Mouse (Mus musculus): Measurements from ENCODE around the gene Cacng2.
"Not testable (repeated sequence)": the region's sequence is repeated elsewhere in the genome, so short reads cannot be mapped to it uniquely, and the experiment has no call there.

Cacng2 gene

DNA sequence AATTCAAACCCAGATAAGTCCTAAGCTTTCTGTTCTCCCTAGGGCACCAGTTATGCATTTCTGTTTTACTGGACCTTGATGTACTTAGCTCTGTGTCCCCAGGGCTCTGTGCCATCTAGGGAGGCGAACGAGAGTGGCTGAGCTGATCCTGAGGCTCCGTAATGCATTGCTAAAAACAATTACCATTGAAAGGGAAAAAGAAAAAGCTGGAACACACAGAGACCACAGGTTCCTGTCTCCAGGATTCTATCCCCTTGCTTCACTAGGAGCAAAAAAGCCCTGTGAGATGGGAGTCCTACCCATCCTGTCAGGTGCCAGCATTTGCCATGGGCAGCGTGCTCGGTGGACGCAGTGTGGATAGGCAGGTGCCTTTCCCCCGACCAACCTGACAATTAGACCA, 38.4 kb downstream of the Cacng2 start:
- no peak for DNase-seq

- no peak for DNase-seq
These were observed 39.5 kb downstream of the Cacng2 start for GRCm38 (mm10) chr15:78080326-78080725.

GRCm38 (mm10) chr15:78078776-78079628, 40.8 kb downstream of the Cacng2 start:
- DNase-seq, result no peak

GRCm38 (mm10) chr15:78078206-78078605, 41.6 kb downstream of the Cacng2 start:
- DNase-seq, result no peak

DNA sequence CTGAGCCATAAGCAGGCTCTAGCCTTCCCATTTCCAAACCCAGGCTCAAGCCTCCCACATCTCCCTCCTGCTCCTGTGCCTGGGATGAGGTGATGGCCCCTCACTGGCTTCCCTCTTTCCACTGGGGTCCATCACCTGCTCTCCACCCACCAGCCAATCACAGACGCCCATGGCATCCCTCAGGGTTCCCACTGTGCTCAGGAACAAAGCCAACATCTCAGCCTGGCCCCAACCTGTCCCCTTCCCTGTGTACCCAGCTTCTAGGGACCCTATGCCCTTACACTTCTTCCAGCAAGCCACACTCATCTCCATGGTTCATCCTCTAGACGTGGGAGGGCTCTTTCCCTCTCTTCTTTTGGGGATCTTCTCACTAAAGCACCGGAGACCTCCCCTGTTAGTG, 43.9 kb downstream of the Cacng2 start:
- no peak for DNase-seq

DNA sequence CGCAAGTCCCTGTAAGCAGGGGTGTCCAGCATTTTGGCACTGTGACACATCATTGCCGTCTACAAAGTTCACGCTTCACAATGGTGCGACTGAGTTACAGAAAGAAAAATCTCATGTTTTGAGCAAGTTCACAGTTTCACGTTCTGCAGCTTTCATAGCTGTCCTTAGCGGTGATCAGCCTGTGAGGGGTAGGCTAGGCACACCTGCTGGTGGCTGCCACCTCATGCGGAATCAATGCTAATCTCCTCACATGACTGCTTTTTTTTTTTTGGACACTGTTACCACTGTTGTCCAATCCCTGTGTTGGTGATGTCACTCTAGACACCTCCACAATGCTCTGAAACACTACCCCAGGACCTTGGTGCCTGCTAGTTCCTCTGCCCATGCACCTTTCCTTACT, 46.7 kb downstream of the Cacng2 start:
- DNase-seq, result no peak

DNA sequence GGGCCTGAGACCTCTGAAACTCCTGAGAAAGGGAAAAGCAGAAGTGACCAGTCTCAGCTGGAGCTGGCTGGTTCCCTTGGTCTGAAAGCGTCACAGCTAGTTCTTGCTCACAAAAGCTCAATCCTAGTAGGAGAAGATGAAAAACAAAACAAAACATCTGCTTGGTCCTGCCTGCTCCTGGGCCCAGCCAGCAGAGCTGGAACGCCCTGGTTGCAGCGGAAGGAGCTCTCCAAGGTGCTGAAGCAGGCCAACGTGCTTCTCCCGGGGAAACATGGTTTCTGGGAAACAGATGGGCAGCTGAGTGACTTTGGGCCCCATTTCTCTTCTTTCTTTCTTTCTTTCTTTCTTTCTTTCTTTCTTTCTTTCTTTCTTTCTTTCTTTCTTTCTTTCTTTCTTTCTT, 53.4 kb downstream of the Cacng2 start:
- peak; percentile 53 for DNase-seq

GRCm38 (mm10) chr15:78065541-78065940, 54.3 kb downstream of the Cacng2 start:
- no peak for DNase-seq

DNA sequence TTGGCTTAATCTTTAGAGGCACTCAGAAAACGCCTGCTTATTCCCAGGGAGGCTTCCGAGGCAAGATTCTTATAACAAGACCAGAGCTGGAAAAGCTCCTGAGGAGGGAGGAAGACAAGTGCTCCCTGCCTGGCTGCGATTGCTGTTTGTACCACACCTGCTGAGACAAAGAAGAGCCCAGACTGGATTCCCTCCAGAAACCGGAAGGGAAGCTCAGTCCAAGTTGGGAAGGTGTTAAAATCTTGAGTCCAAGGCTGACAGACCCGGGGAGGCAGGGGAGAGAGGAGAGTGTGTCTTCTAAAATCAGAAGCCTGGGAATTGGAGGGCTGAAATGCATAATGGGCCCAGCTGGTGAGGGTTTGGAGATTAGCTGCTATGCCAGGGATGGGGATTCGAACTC, 55.5 kb downstream of the Cacng2 start:
- DNase-seq, result no peak

DNA sequence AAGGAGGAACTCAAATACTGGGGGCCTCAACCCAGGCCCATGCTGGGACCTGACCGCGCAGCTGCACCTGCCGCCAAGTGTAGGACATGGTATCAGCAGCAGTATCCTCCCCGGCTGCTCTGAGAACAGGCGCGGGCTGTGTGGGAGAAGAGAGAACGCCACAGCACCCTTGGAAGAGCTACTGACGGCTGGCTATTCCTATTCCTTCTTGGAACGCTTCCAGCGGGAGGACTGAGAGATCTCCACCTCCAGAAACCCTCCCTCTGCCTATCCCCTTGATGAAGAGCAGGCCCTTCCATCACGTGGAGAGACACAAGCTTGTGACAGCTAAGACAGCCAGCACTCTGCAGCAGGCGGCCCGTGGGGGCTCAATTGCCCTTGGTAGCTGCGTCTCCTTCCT, 57.4 kb downstream of the Cacng2 start:
- no peak for DNase-seq

GRCm38 (mm10) chr15:78056930-78057329, 62.9 kb downstream of the Cacng2 start:
- DNase-seq, result no peak

GRCm38 (mm10) chr15:78050682-78051081, 69.1 kb downstream of the Cacng2 start:
- no peak for DNase-seq

DNA sequence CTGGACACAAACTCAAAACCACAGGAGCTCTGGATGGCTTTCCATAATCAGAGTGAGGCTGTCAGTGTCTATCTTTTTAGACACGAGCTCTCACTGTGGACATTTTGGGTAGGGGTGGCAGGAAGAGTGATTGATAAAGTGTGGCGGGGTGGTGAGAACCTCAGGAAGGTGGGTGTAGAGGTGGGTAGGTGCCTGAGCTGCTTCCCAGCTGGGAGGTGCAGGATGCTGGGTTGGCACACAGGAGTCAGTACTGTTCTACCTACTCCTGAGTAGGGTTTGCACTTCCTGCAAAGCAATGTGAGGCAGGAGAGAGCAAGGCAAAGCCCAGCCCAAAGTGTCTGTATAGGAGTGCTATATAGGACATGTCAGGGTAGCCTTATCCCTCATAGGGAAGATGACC, 69.9 kb downstream of the Cacng2 start:
- DNase-seq, result no peak

- DNase-seq, result no peak
These were observed 74.0 kb downstream of the Cacng2 start for GRCm38 (mm10) chr15:78045842-78046241.

DNA sequence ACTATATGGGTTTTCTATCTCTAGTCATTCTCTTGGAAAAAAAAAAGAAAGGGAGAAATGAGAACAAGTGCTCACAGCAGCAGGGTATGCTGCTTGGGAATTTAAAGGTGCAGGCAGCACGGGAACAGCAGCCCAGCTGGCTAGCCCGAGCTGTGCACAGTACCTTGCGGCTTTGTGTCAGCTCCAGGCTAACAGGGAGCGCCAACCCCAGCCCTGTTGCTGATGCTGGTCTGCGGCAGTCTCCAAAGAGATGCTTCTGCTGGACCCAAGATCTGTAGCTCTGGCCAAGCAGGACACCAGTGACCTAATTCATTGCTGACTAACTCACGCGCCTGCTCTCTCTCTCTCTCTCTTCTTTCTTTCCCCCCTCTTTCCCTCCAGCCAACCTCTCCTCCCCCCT, 74.5 kb downstream of the Cacng2 start:
- no peak for DNase-seq

DNA sequence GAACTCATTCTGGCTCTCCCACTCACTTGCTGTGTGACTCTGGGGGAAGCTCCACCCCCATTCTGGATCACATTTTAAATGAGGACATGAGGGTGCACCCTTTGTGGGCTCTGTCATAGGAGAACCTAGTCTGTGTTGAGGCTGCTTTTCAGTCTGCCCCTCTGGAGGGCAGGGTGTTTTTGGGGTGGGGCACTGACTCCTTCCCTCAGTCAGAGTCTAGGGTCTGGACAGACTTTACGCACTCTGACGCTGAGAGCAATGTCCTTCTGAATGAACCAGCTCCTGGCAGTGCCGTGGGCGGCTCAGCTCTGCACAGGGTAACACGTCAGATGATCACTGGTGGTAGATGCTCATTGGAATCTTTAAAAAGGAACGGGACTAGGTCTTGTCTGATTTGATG, 75.0 kb downstream of the Cacng2 start:
- no peak for DNase-seq

DNA sequence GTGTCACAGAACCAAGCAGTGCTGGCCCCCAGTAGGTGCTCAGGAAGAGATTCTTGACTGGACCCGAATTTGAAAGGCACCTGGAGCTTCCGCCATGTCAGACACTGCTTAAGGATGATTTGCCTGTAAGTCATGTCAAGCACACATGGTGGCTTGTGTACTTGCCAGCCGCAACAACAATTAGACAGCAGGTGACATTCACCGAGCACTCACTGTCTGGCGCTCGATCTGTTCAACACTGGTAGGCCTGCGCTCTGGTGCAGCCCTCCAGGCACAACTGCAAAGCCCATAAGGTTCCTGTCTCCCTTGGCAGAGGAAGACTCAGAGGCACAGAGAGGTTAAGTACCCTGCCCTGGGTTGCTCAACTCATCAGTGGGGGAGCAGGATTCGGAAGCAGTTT, 77.1 kb downstream of the Cacng2 start:
- no peak for DNase-seq

GRCm38 (mm10) chr15:78037626-78038025, 82.2 kb downstream of the Cacng2 start:
- DNase-seq, result no peak

GRCm38 (mm10) chr15:78036586-78036985, 83.2 kb downstream of the Cacng2 start:
- DNase-seq, result no peak

- DNase-seq, result no peak
These were observed 89.9 kb downstream of the Cacng2 start for GRCm38 (mm10) chr15:78029938-78030337.

GRCm38 (mm10) chr15:78026521-78026920, 93.3 kb downstream of the Cacng2 start:
- DNase-seq, result no peak

DNA sequence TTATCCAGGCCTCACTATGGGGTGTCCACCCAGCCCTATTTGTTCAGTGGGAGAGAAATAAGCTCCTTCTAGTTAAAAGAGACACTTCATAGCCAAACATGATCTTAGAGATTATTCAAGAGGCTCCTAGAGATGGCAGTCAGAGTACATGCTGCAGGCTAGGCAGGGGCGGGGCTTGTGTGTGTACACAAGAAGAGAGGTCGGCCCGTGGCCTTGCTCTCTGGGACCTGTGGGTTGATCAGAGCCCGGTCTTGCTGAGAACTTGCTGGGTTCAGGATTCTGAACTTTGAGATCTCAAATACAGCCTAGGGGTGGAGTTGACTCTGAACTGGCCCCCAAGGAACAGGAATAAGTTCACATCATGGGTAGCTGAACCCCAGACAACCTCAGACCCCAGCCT, 95.6 kb downstream of the Cacng2 start:
- DNase-seq, result no peak

- DNase-seq, result no peak
These were observed 105.8 kb downstream of the Cacng2 start for GRCm38 (mm10) chr15:78014046-78014445.

GRCm38 (mm10) chr15:78008206-78008605, 111.6 kb downstream of the Cacng2 start:
- DNase-seq, result not testable (repeated sequence)

- peak; percentile 2 for DNase-seq
These were observed 115.9 kb downstream of the Cacng2 start for GRCm38 (mm10) chr15:78003929-78004328.

Measured in lung, postnatal 36 days (tissue).